Mouse (Mus musculus) heart, adult 11 months (tissue): ENCODE results near the gene Nr2f2.
A peak's percentile ranks its signal among the peaks of the same experiment; 100 is the strongest.

ENCODE experiments used
- DNase-seq: peaks from one replicate; pipeline ENCODE4 v3.0.0; 2022

Gene Nr2f2

DNA sequence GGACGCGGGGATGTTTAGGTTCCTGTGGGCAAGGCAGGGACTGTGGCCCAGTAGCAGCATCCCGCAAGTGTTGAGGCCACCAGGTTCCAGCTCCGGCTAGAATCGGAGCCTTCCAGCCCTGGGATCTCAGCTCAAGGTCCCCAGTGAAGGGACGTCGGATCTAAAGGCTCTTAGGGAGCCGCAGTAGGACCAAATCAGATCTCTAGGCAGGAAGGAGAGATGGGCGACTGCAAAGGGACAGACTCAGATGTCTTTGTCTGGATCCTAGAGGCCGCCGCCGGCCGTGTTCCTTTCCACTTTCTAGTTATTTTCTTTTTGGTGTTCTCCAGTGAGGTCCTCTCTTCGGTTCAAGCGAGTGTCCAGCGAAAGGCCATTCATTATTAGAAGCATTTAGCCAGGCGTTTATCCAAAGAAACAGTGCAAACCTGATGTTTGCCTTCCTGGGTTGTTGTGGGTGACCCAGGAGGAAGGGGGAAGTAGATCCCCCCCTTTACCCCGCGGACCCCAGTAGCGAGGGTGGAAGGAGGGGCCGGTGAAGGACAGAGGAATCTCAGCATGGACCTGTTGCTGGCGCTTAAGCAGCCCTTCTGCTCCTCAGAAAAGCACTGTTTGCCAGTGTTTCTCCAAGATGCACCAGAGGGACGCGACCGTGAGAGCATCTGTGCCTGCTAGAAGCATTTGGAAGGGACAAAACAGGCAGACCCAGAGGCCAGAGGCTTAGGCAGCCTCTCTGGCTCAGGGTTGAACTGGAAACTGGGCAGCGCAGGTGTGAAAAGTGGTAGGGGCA lies 34.3 kb downstream of the Nr2f2 start:
- DNase-seq, result peak; percentile 89

DNA sequence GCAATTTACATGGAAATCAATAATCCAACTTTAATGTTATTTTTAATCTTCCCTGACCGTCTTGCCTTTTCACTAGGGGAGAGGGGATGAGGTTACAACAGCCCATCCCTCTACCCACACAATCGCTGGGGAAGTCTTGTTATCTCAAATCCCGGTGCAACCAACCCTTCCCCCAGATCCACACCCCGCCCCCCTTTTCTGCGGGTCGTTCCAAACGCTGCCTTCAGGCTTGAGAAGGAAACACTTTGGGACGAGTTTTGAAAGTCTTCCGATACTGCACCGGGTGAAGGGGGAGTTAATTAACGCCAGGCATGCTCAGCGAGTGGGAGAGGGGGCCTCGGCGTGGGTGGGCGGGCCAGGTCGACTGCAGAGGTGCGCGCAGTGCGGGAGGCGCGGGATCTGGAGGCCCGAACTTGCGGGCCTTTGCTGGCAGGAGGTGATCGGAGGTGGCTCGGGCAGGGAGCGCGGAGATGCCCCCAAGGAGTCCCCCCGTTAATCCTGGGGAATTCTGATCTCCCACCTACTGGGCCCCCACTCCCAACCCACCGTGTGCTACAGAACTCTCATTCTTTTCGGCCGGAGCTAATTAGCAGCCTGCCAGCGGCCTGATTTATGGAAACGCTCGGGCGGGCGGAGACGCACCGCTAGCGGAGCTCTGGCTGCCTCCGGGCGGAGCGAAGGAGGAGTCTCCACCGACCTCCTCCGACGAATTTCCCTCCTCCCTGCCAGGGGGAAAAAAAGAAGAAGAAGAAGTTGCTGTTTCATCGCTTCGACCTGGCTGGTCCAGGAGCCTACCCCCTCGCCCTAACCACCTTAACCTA lies 35.1 kb downstream of the Nr2f2 start:
- DNase-seq, result peak; percentile 94

DNA sequence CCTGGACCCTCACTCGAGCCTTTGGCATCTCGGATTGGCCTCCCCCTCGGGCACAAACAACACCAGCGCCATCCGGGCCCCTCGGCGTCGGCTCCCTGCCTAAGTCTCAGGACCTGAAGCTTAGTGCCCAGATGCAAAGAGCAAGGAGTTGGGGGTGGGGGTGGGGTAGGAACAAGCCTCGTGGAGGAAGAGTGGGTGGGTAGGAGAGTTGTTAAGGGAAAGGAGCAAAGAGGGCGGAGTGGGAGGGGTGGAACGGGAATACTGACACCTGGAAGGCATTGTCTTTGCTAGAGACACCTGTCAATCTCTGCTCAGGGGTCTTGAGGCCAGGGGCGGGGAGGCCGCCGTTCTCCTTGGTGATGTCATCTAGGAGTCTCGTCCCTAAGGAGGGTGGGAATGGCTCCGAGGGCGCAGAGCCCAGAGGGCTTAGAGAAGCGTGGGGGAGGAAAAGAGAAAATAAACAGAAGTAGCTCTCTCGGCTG lies 35.7 kb downstream of the Nr2f2 start:
- DNase-seq, result peak; percentile 90

DNA sequence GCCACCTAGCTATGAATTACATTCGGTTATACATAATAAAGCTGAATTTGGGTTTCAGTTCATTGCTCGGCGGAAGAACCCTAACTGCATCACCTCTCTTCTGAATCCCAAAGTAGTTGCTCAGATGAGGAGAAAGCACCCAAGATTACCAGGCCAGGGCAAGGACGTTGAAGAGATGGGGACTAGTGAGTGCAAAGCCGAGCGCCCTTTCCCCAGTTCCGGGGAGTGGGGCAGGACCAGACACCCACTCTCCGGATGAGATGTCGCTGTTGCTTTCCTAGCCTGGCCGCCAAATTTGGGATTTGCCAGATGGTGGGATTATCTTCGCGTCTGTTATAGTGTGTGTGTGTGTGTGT lies 36.4 kb downstream of the Nr2f2 start:
- DNase-seq, result peak; percentile 67

DNA sequence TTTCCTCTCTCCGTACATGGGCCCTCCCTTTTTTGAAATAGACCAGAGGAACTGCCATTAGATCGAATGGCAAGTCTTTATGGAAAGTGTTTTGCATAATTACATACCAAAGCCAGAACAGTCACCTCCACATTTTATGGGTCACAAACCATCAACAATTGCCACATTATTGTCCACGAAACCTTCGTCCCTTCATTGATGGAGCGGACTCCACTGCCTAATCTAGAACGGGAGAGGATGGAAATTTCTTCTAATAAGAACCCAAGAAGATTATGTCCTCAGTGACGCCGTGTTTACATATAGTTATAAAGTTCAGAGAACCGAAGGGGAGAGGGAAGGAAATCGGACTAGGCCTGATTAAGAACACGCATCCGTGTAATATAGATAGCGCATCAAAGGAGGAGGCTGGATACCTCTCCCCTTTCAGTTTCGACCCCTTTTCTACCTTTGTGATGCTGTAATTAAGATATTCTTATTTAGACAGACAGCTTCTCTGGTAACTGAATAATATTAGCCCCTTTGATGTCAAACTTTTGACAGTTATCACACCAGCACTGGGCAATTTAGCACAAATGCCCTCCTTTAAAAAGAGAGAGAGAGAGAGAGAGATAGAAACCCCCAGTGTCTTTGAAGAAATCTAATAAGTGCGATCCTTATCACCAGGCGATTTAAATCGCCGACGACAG lies 36.9 kb downstream of the Nr2f2 start:
- DNase-seq, result no peak

DNA sequence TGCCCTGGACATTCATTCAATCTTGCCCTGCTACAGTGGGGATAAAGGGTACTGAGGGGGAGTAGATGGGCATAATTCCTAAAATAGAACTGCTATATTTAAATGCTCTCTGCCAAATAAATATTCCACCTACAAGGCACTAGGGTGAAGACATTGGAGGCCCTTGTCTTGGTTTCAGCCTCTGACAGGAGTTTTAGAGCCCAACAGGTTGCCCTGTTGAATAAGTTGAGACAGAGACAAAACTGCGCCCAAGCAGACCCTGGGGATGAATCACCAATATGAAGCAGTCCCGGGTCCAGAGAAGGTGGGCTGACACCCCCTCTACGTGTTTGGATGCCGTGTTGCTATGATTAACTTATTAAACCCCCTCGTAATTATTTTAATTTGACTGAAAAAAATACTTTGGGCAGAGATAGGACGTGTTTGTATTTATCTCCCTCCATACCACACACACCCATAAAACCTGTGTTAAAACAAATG lies 37.5 kb downstream of the Nr2f2 start:
- peak; percentile 73 for DNase-seq

DNA sequence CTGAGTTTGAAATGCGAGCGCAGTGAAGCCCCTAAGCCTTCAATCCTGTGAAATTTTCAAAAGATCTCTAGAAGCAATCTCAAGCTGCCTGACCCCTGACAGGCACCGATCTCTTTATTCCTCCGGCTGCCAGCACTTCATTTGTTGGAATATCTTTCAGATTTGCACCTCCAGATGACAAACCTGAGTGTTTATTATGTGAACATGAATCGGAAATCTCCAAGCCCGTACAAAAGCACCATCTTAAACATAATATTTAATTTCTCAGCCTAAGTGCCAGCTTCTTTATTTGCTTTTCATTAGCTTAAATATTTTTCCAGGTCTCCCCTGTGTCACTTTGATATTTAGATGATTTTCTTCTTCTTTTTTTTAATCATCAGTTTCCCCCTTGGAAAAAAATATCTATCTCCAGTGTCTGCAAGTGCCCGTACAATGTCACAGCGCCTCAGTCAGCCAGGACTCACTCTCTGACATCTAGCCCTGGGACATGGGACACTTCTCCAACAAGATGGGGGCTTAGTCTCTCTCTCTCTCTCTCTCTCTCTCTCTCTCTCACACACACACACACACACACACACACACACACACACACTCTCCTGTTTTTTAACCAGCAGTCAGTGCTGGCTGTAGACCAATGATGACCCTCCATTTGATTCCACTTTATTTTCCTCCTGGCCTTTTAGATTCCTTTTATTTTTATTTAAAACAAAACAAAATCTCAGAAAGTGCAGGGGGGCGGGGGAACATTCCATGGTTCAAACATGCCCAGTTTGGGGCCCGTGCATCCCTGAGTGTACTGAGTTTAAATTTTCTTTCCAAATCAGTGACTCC lies 38.1 kb downstream of the Nr2f2 start:
- peak; percentile 46 for DNase-seq

DNA sequence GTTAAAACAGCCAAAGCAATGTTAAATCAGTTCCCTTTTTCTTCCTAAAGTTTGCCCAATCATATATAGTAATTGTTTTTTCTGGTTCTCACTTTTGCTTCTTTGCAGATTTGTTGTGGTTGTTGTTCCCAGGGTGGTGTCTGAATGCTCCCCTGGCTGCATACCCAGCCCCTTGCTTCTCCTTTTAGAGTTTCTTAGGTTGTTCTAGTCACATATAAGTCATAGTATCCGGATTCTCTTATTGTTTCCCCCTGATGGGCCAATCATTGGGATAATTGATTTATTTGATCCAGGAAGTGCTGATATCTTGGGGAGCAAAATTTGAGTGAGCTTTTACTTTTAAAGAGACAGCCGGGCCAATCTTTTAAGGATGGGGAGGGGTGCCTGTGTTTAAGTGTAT lies 39.3 kb downstream of the Nr2f2 start:
- peak; percentile 35 for DNase-seq

DNA sequence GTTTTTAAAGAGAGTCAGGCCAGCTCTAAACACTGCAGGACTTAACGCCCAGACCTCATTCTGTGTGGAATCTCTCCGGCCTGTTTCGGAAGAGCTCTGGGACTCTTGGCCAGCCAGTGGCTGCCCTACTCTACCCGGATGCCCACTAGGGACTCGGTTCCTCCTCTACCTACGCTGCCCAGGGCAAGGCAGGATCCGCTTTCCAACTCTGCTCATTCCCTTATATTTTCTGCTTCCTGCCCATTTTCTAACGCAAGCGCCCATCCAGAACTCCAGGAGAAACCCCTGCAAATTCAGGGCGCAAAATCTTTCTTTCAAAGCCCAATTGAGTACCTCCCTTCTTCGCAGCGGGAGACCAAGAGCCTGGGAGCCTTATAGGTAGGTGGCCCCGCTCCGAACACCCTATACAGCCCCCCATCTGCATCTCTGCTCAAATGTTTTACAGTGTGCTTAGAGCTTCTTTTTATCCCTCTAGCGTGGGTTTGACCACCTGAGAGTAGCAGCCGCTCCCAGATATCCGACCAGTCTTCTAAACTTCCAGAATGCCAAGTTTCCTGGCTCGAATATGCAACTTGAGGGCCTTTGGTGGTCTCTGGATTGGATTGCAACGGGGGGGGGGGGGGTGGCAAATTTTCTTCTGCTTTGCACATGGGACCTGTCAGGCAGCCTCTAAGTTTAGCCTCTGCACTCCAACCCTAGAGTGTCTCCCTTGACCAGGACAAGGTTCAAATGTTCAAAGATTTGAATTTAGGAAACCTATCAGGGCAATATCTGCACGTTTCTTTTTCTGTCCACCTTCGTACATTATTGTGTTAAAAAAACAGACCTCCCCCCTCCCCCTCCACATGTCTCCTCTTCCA lies 40.1 kb downstream of the Nr2f2 start:
- peak; percentile 84 for DNase-seq

DNA sequence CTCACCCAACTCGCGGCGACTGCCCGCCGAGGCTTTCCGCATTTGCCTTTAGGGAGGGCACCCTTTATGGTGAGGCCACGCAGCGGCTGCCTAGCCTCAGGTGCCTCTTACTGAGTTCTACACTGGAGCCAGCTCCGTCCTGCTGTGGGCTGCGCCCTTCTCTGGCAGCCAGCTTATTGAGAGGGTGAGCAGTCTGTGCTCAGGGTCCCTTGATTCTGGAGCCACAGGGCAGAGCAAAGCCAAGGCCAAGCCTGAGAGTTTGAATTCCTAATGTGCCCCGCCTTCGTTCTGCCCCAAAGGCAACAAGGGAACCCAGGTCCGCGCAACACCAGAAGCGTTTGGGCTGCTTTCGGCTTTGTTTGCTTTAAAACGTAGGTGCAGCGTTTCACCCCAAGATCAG lies 41.2 kb downstream of the Nr2f2 start:
- DNase-seq, result peak; percentile 84

DNA sequence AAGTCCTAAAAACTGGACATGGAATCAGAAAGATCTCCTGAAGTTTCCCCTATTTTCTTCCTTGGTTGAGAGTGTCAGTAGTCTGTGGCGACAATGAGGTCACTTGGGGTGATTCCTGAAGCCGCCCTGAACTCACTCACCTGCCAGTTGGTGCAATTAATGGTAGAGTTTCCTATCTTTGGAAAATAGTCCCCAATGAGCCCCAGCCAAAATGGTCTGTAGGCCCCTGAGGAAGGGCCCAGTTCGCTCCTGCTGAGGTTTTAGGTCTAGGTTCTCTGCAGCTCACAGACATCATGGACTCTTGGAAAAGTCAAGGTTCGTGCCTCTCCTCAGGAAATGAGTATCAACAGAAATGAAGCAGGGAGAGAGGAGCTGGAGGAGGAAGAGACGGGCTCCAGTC lies 42.0 kb downstream of the Nr2f2 start:
- DNase-seq, result peak; percentile 42

DNA sequence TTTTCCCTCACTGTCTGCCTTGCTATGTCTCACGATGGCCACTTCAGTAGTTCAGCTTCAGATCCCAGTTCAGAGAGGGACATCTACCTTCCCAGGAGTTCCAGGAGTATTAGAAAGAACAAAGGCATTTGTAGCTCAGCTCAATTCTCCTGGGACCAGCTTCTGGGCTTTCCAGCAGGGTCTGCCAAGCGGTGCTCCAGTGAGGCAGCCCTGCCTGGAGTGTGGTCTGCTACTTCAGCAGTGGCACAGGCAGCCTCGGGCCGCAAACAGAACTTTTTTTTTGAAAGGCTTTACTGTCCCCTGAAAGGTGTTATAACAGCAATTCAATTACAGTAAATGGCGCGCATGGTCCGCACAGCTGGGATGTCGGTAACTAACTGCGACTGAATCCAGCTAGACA lies 42.5 kb downstream of the Nr2f2 start:
- DNase-seq, result peak; percentile 37

DNA sequence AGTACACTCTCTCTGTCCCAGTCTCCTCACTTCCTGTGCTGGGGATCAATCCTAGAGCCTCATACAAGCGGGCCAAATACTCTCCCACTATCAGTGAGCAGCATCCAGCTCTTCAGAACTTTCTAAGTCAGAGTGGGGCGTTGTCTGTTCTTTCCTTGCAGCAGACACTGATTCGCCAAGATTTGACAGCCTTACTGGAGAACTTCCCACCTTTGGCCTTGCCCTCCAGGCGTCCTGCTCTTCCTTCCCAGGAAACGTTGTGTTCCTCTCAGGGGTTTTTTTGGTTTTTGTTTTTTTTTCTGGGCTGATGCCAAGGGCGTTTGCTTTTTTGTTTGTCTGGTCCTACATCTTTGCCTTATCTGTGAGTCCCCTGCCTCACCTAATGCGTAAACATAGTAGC lies 60.8 kb downstream of the Nr2f2 start:
- DNase-seq, result peak; percentile 57

DNA sequence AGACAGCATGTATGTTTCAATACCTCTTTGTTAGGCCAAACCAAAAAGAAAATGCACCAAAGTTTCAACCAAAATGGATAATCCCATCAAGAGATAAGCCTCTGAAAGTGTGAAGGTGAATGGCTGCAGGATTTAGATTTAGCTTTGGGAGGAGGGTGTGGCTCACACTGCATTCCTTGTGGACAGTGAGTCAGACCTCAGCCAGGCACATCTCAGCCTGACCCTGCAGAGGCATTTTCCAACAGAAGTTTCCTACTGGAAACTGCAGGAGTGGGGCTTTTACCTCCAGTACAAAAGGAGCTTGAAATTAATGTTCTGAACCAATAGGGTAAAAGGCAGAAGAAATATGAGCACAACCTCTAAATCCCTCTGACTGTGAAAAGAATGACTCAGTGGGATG lies 62.1 kb downstream of the Nr2f2 start:
- no peak for DNase-seq
